Mouse (Mus musculus) cerebellum, adult 2 months (tissue): ENCODE results near the gene Mkln1. TPM values are rescaled to one million over a fixed set of nuclear protein-coding genes. Genes with fewer than 3 reads are reported as not detected.

Source experiments
- DNase-seq, 2 experiments: peaks; one replicate each; pipeline ENCODE4 v3.0.0; 2021
- H3K27ac ChIP-seq: fragments of 200-500 bp; 2 replicates; pipeline ENCODE4 v1.5.1; 2012; ENCODE audit warnings: low read length, control low read depth, inconsistent platforms; ENCODE audit not compliant: insufficient read depth
- H3K27me3 ChIP-seq: fragments of 200-500 bp; 2 replicates; pipeline ENCODE4 v1.6.1; 2012; ENCODE audit warnings: inconsistent platforms, mild to moderate bottlenecking, low read length, moderate library complexity; ENCODE audit not compliant: control insufficient read depth, insufficient read depth
- H3K4me1 ChIP-seq: fragments of 200-500 bp; 2 replicates; pipeline ENCODE4 v1.6.1; 2011; ENCODE audit warnings: low read length; ENCODE audit not compliant: control insufficient read depth, insufficient read depth
- H3K4me3 ChIP-seq: fragments of 200-500 bp; replicated peaks from 2 replicates; pipeline ENCODE3; 2011; ENCODE audit warnings: mild to moderate bottlenecking, low read depth, low read length, control low read depth; ENCODE audit not compliant: insufficient read depth
- CTCF ChIP-seq: fragments of 200-500 bp; IDR thresholded peaks from 2 replicates; pipeline ENCODE4 v1.5.1; 2011; ENCODE audit warnings: low read depth, mild to moderate bottlenecking, control low read depth, low read length, moderate library complexity, borderline replicate concordance; ENCODE audit not compliant: insufficient read depth
- POLR2A ChIP-seq: fragments of 200-500 bp; IDR thresholded peaks from 2 replicates; pipeline ENCODE4 v1.6.1; 2011; ENCODE audit warnings: low read length, control low read depth, borderline replicate concordance; ENCODE audit not compliant: insufficient read depth
- WGBS: fragments of 180-500 bp; shearing (Covaris S2); methylation state at CpG from one replicate; pipeline ENCODE4 v1.1.7; 2018; 5-methylcytosine and 5-hydroxymethylcytosine counted together
- polyA plus RNA-seq: library from polyadenylated mRNA; depleted of rRNA; stranded (reverse); fragments of >200 nt; gene quantifications from 2 replicates; pipeline ENCODE4 v1.2.3, GENCODE M21; 2012

The Mkln1 gene
- polyA plus RNA-seq, 1 experiment, result 53.9 TPM

GRCm38 (mm10) chr6:31496227-31496626 is 97.7 kb downstream of the Mkln1 start:
- H3K4me1 ChIP-seq, result no peaks in the 10 kb centered on the region
- no peak overlapping the region for H3K27ac ChIP-seq
- TF ChIP-seq POLR2A (no peak), CTCF (no peak)
- WGBS, result 50% methylated on average over 2 of the region's 2 CpGs
- no peak overlapping the region for H3K4me3 ChIP-seq
- no peak for DNase-seq
- no peaks in the 10 kb centered on the region for H3K27me3 ChIP-seq

DNA sequence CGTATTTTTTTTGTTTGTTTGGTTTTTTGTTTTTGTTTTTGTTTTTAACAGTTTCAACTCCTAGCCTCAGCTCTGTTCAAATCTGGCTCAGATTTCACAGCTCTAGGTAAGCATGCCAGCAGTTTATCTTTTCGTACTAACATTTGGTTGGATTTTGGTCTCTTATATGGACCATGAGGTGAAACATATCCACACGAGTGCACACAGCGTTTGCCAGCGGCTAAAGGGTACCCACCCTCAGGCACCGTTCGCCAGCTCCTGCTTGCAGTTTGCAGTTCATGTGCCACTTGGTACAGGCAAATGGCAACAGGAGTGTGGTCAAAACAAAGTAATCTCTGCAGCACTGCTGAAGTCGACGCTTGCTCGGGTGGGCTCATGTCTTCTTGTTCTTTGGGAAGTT is 101.3 kb downstream of the Mkln1 start:
- 77% methylated on average over 10 of the region's 10 CpGs for WGBS
- DNase-seq, result no peak
- Histone ChIP-seq H3K4me3 (no peak overlapping the region), H3K27ac (no peak overlapping the region), H3K4me1 (no peaks in the 10 kb centered on the region), H3K27me3 (no peaks in the 10 kb centered on the region)
- TF ChIP-seq CTCF, result no peak
- no peak for TF ChIP-seq POLR2A

DNA sequence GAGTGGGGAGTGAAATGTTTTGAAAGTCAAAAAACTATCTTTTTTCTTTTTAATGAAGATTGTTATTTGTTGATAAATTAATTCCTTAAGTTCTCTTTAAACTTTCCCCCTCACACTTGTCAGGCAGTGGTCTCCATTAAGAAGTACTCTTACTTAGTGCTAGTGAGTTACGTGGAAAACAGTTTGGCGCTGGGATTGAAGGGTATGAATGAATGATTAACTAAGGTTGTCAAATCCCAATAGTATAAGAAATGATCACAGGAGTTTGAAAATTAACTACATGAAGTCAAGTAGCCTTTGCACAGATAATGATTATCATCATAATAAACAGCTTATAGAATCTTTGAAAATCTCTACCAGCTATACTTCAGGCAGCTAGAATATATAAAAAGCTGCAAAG is 101.7 kb downstream of the Mkln1 start:
- Histone ChIP-seq H3K27ac (no peak overlapping the region), H3K4me3 (no peak overlapping the region), H3K27me3 (no peaks in the 10 kb centered on the region), H3K4me1 (no peaks in the 10 kb centered on the region)
- WGBS, result 91% methylated on average over 2 of the region's 2 CpGs
- no peak for TF ChIP-seq CTCF
- no peak for TF ChIP-seq POLR2A
- DNase-seq, result no peak

DNA sequence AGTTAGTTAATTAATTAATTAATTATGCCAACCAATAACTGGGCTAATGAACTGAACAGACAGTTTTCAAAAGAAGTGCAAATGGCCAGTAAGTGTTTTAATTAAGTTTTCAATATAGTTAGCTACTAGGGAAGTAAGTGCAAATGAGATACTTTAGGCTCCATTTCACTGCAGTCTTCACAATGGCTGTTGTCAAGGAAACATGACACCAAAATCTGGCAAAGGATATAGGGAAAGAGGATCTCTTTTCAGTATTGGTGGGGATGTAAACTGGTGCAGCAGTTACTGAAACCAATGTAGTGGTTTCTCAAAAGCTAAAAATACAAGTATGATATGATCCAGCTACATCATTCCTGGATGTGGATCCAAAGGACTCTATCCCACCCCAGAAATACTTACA is 102.2 kb downstream of the Mkln1 start:
- H3K4me1 ChIP-seq, result no peaks in the 10 kb centered on the region
- no peaks in the 10 kb centered on the region for H3K27me3 ChIP-seq
- no peak overlapping the region for H3K27ac ChIP-seq
- no peak for DNase-seq
- H3K4me3 ChIP-seq, result no peak overlapping the region
- TF ChIP-seq POLR2A, result no peak
- no peak for TF ChIP-seq CTCF

- Histone ChIP-seq H3K4me1 (no peaks in the 10 kb centered on the region), H3K27ac (no peak overlapping the region), H3K4me3 (no peak overlapping the region), H3K27me3 (no peaks in the 10 kb centered on the region)
- 86% methylated on average over 2 of the region's 2 CpGs for WGBS
- TF ChIP-seq CTCF (no peak), POLR2A (no peak)
- no peak for DNase-seq
Measured at GRCm38 (mm10) chr6:31502614-31503013, 104.1 kb downstream of the Mkln1 start.

DNA sequence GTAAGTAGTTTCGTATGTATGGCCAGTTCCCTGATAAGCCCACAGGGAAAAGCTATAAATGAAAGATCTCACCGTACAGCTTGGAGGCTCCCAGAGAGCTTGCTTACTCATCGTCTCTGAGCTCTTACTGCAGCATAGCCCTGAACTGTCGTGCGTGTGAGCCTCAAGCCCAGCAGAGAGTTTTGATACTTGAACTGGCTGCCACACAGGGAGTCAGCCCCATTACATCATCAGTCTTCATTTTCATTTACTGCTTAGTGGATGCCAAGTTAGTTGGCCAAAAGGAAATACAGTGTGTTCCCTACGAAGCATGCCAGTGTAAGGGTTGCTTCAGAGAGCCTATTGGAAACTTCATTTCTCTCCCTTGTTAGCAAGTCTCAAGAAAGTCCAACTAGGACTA is 115.2 kb downstream of the Mkln1 start:
- Histone ChIP-seq H3K27me3 (no peaks in the 10 kb centered on the region), H3K4me1 (peaks cover 8% of the 10 kb centered on the region), H3K4me3 (no peak overlapping the region), H3K27ac (no peak overlapping the region)
- DNase-seq, result no peak
- 46% methylated on average over 6 of the region's 6 CpGs for WGBS
- no peak for TF ChIP-seq POLR2A
- TF ChIP-seq CTCF, result no peak

GRCm38 (mm10) chr6:31517681-31518337 is 119.3 kb downstream of the Mkln1 start:
- WGBS, result 38% methylated on average over 9 of the region's 9 CpGs

GRCm38 (mm10) chr6:31518338-31518698 is 119.8 kb downstream of the Mkln1 start:
- Histone ChIP-seq H3K4me3 (no peak overlapping the region), H3K27ac (no peak overlapping the region), H3K4me1 (peaks cover 8% of the 10 kb centered on the region), H3K27me3 (no peaks in the 10 kb centered on the region)
- no peak for DNase-seq
- 37% methylated on average over 2 of the region's 2 CpGs for WGBS
- no peak for TF ChIP-seq CTCF
- TF ChIP-seq POLR2A, result no peak

More at GRCm38 (mm10) chr6:31517681-31518337, 119.3 kb downstream of the Mkln1 start:
- no peaks in the 10 kb centered on the region for H3K27me3 ChIP-seq
- no peak for TF ChIP-seq POLR2A
- TF ChIP-seq CTCF, result no peak
- no peak for DNase-seq
- H3K4me1 ChIP-seq, result peaks cover 8% of the 10 kb centered on the region
- 0 out of 2 replicates have a peak overlapping the region, but pooled peaks have one; percentile 64 for H3K27ac ChIP-seq
- no peak overlapping the region for H3K4me3 ChIP-seq

DNA sequence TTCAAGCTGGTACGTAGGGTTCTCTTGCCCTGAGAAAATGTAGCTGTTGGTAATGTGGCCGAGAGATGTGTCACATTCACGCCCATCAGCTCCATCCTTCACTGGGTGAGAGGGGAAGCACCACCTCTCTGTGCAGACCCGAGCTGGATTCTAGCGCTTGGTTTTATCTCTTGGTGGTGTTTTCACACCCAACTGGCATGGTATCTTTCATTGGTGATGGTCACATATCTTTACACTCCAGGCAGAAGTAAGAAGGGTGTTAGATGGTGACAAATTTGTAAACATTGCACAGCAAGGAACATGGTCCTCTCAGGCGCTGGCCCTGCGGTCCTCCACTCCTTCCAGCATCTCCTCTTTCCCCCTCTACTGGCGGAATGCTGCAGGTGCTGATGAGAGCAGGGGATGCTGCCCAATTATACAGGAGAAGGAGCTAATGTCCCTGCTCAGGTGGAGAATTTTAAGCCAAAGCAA is 120.5 kb downstream of the Mkln1 start:
- Histone ChIP-seq H3K4me3 (no peak overlapping the region), H3K4me1 (peaks cover 8% of the 10 kb centered on the region), H3K27me3 (no peaks in the 10 kb centered on the region), H3K27ac (no peak overlapping the region)
- DNase-seq, result no peak
- WGBS, result 76% methylated on average over 8 of the region's 8 CpGs
- no peak for TF ChIP-seq POLR2A
- TF ChIP-seq CTCF, result peak; percentile 55; the same call in 1 of the 2 replicates
